Comparison of ENCODE assay signal across 8 mouse cellular contexts in genomic region chr2:28387422-28387836, GRCm38 (mm10). TPM values are rescaled to one million over a fixed set of nuclear protein-coding genes. Genes with fewer than 3 reads are reported as not detected.
DNase-seq lines count a peak whose midpoint lies in the region; ATAC-seq and TF ChIP-seq lines count a peak whose summit lies in the region.

No protein-coding gene starts in this region.

- H3K27me3 ChIP-seq in midbrain, embryonic 14.5 days (ENCODE audit: control insufficient read depth, insufficient read depth, low read length), result no peaks in the 10 kb centered on the region

- ATAC-seq in midbrain, embryonic 14.5 days (ENCODE audit: low FRiP score, low TSS enrichment), result peak; percentile 85

- 1% methylated on average over 6 of the region's 6 CpGs for WGBS in midbrain, embryonic 14.5 days

- no peak for TF ChIP-seq CTCF in layer of hippocampus, adult 2 months (conservative IDR thresholded peaks at IDR 0.05)

- H3K36me3 ChIP-seq in midbrain, embryonic 14.5 days (ENCODE audit: control insufficient read depth, insufficient read depth, low read length), result no peaks in the 10 kb centered on the region

- H3K27ac ChIP-seq in layer of hippocampus, adult 2 months, result peak overlapping the region; percentile 76
- peak overlapping the region; percentile 73 for H3K27ac ChIP-seq in midbrain, embryonic 14.5 days (replicated peaks; ENCODE audit: low read depth, low read length)

- H3K9ac ChIP-seq in midbrain, embryonic 14.5 days (replicated peaks; ENCODE audit: low read length), result no peak overlapping the region

- peak; percentile 94 for DNase-seq in cerebellum, adult 11 months
- DNase-seq in cerebellum, postnatal 36 days, result peak; percentile 94
- peak; percentile 16 to 26 for DNase-seq in heart, adult 9 months (ENCODE audit: low spot score in 2 of 2)
- peak; percentile 46 to 75 for DNase-seq in layer of hippocampus, adult 2 months (ENCODE audit: low spot score in 2 of 2)
- peak; percentile 80 for DNase-seq in midbrain, embryonic 14.5 days
- DNase-seq in telencephalon, adult 2 months (ENCODE audit: low read depth, low spot score), result peak; percentile 93
- no peak for DNase-seq in adrenal gland, postnatal 36 days
- no peak for DNase-seq in adrenal gland, adult 18-20 months (ENCODE audit: low spot score in 2 of 2)

- no peak overlapping the region for H3K4me3 ChIP-seq in layer of hippocampus, adult 2 months
- H3K4me3 ChIP-seq in midbrain, embryonic 14.5 days (replicated peaks; ENCODE audit: low read depth, low read length), result no peak overlapping the region

- H3K4me2 ChIP-seq in midbrain, embryonic 14.5 days (ENCODE audit: low read length), result no peak overlapping the region

- H3K9me3 ChIP-seq in midbrain, embryonic 14.5 days (ENCODE audit: control insufficient read depth, low read length), result no peaks in the 10 kb centered on the region

- peaks cover 32% of the 10 kb centered on the region for H3K4me1 ChIP-seq in midbrain, embryonic 14.5 days (ENCODE audit: control insufficient read depth, insufficient read depth, low read length)

RNA-seq across cellular contexts. Expression of gene Ppp1r26, which starts 59.2 kb away (rescaled TPM):
- 10 to 100 TPM; 14.5 to 17.3 TPM for total RNA-seq in layer of hippocampus, adult 2 months (2021)
- 12.5 and 15.5 TPM in 2 replicates for polyA plus RNA-seq in midbrain, embryonic 14.5 days (2014; fragmentation: Nextera tagmentation; extraction: Ambion mirVana)
- total RNA-seq in adrenal gland, postnatal 36 days (2021), result 1 to 10 TPM; 5.1 to 5.6 TPM
- 1 to 10 TPM; 4.5 to 5.1 TPM for total RNA-seq in adrenal gland, adult 18-20 months (2021)

Comparison
In these comparisons a context has a peak if more than half of its experiments do, and no peak if none do; other contexts are left out.
1. DNase-seq: peak in cerebellum, adult 11 months (single experiment), cerebellum, postnatal 36 days (2 of 2), heart, adult 9 months (2 of 2), layer of hippocampus, adult 2 months (2 of 2), midbrain, embryonic 14.5 days (single experiment) and telencephalon, adult 2 months (single experiment); none in adrenal gland, postnatal 36 days (0 of 2) and adrenal gland, adult 18-20 months (0 of 2).